Mouse (Mus musculus) embryonic facial prominence, embryonic 12.5 days (tissue): ENCODE results near the gene Mex3d. TPM values are rescaled to one million over a fixed set of nuclear protein-coding genes. Genes with fewer than 3 reads are reported as not detected.

Experiments
- ATAC-seq: fragments of 200-750 bp; cut with Nextera tagmentation; 2 replicates; pipeline ENCODE4 v1.8.0; 2017; ENCODE audit not compliant: insufficient number of reproducible peaks, insufficient read depth, low FRiP score, low TSS enrichment
- H3K27ac ChIP-seq: fragments of 300-500 bp; sonication (generic); 2 replicates; pipeline ENCODE4 v1.5.1; 2016; ENCODE audit warnings: mild to moderate bottlenecking
- H3K27me3 ChIP-seq: fragments of 300-500 bp; sonication (generic); 2 replicates; pipeline ENCODE4 v1.6.1; 2016; ENCODE audit warnings: mild to moderate bottlenecking, moderate library complexity
- H3K36me3 ChIP-seq: fragments of 300-500 bp; sonication (generic); 2 replicates; pipeline ENCODE4 v1.6.1; 2016; ENCODE audit warnings: mild to moderate bottlenecking
- H3K4me1 ChIP-seq: fragments of 300-500 bp; sonication (generic); 2 replicates; pipeline ENCODE4 v1.6.1; 2016
- H3K4me2 ChIP-seq: fragments of 300-500 bp; sonication (generic); replicated peaks from 2 replicates; pipeline ENCODE4 v1.6.1; 2016; ENCODE audit warnings: mild to moderate bottlenecking, moderate library complexity
- H3K4me3 ChIP-seq: fragments of 300-500 bp; sonication (generic); 2 replicates; pipeline ENCODE4 v1.5.1; 2016; ENCODE audit warnings: mild to moderate bottlenecking
- H3K9ac ChIP-seq: fragments of 300-500 bp; sonication (generic); 2 replicates; pipeline ENCODE4 v1.6.1; 2016; ENCODE audit warnings: mild to moderate bottlenecking, moderate library complexity
- H3K9me3 ChIP-seq: fragments of 300-500 bp; sonication (generic); 2 replicates; pipeline ENCODE4 v1.6.1; 2016; ENCODE audit warnings: mild to moderate bottlenecking, moderate library complexity
- WGBS: fragments of 180-500 bp; shearing (Covaris S2); methylation state at CpG from one replicate; pipeline ENCODE4 v1.1.7; 2016; 5-methylcytosine and 5-hydroxymethylcytosine counted together
- polyA plus RNA-seq: library from polyadenylated mRNA; unstranded; fragments of >200 nt; fragmentation: Nextera tagmentation; extraction: Ambion mirVana; gene quantifications from 2 replicates; pipeline ENCODE4 v1.2.1, GENCODE M21; 2016

Gene Mex3d
- polyA plus RNA-seq, 1 experiment from 2014 or later, result 14.9 TPM

DNA sequence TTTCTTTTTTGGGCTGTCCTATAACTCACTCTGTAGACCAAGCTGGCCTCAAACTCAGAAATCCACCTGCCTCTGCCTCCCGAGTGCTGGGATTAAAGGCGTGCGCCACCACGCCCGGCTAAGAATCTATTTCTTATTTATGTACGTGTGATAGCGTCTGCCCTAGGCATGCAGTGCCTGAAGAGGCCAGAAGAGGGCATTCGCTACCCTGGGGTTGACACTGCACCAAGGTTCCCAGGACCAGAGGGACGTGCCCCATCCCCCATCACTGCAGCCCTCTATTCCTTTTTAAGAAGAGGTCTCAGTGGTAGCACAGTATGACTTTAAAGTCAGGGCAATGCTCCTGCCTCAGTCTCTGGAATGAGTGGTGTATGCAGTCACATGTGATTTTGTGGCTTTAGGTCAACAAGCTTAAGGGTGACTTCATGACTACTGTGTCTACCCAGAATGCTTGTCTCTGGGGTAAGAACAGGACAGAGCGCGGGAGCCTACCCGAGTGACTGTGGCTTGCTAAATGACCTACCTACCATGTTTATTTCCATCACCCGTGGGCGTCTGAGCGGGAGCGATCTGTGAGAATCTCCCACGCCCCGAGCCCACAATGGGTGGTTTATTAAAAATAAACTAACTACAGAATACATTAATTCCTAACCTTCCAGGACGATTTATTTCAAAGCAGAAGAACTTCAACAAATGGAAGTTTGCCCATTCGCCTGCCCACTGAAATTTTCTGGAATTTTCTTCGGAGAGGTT is 17.3 kb downstream of the Mex3d start:
- Histone ChIP-seq H3K27me3 (0 out of 2 replicates have a peak, but pooled peaks cover 6% of the 10 kb centered on the region), H3K27ac (no peak overlapping the region), H3K4me1 (peaks cover 7% of the 10 kb centered on the region; the same call in 1 of the 2 replicates), H3K9ac (no peak overlapping the region), H3K4me3 (no peak overlapping the region), H3K9me3 (no peaks in the 10 kb centered on the region), H3K36me3 (no peaks in the 10 kb centered on the region), H3K4me2 (no peak overlapping the region)
- 80% methylated on average over 21 of the region's 21 CpGs for WGBS
- no peak for ATAC-seq

DNA sequence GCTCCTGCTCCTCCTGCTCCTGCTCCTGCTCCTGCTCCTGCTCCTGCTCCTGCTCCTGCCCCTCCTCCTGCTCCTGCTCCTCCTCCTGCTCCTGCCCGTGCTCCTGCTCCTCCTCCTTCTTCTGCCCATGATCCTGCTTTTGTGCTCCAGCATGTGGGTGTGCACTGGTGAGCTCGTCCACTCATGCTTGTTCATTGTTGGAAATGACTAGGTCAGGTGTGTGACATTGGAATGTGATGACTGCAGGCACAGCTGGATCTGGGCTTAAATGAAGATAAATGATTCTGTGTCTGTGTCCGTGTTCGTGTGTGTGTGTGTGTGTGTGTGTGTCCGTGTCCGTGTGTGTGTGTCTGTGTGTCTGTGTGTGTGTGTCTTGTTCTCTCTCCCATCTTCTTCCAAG is 19.1 kb downstream of the Mex3d start:
- Histone ChIP-seq H3K9ac (no peak overlapping the region), H3K4me1 (peaks cover 11% of the 10 kb centered on the region; the same call in 1 of the 2 replicates), H3K27ac (no peak overlapping the region), H3K27me3 (peaks cover 11% of the 10 kb centered on the region; the same call in 1 of the 2 replicates), H3K4me3 (no peak overlapping the region), H3K9me3 (no peaks in the 10 kb centered on the region), H3K4me2 (no peak overlapping the region), H3K36me3 (no peaks in the 10 kb centered on the region)
- ATAC-seq, result no peak
- WGBS, result 93% methylated on average over 6 of the region's 6 CpGs

DNA sequence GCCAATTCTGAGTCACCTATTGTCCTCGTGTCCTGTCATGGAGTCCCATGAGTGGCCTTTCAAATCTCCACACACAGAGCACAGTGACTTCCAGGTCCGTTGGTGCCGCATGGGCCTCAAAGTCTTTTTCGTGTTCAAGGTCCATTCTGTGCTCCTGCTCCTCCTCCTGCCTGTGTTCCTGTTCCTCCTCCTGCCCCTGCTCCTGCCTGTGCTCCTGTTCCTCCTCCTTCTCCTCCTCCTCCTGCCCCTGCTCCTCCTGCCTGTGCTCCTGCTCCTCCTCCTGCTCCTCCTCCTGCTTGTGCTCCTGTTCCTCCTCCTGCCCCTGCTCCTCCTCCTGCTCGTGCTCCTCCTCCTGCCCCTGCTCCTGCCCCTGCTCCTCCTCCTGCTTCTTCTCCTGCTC is 19.5 kb downstream of the Mex3d start:
- 62% methylated on average over 5 of the region's 5 CpGs for WGBS
- no peak for ATAC-seq
- Histone ChIP-seq H3K9ac (no peak overlapping the region), H3K27ac (no peak overlapping the region), H3K27me3 (peaks cover 12% of the 10 kb centered on the region), H3K9me3 (no peaks in the 10 kb centered on the region), H3K4me2 (no peak overlapping the region), H3K36me3 (no peaks in the 10 kb centered on the region), H3K4me1 (peaks cover 11% of the 10 kb centered on the region; the same call in 1 of the 2 replicates), H3K4me3 (no peak overlapping the region)

DNA sequence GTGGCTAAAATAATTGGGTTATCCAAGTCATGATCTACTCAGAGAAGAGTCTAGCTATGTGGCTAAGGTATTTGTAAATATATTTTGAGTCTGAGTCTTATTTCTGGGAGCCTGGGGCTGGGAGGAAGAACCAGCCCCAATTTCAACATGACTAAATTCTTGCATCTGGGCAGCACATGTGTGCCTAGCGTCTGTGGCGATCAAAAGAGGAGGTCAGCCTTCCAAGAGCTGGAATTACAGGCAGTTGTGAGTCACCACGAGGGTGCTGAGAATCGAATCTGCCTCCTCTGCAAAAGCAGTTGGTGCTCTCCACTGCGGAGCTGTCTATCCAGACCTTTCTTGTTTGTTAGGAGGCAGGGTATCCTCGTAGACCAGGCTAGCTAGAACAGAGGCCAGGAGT is 21.7 kb downstream of the Mex3d start:
- Histone ChIP-seq H3K9ac (no peak overlapping the region), H3K4me3 (no peak overlapping the region), H3K27me3 (peaks cover 20% of the 10 kb centered on the region), H3K9me3 (no peaks in the 10 kb centered on the region), H3K4me2 (no peak overlapping the region), H3K36me3 (no peaks in the 10 kb centered on the region), H3K27ac (no peak overlapping the region), H3K4me1 (0 out of 2 replicates have a peak, but pooled peaks cover 3% of the 10 kb centered on the region)
- 66% methylated on average over 6 of the region's 6 CpGs for WGBS
- no peak for ATAC-seq

DNA sequence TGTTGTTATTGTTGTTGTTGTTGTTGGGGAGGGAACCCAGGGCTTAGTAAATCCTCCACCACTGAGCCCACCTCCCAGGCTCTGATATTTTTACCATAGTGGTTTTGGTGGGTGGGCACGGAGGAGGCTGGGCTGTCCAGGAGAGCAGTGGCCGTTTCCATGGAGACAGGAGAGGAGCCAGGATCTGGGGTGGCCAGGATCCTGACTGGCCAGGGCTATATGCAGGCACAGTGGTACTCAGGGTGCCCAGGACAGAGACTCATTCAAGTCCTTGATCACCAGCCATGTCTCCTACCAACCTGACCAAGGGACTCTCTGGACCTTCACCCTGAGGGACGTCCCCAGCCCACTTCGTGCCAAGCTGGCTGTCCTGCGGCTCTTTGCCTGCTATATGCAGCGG is 23.7 kb downstream of the Mex3d start:
- WGBS, result 45% methylated on average over 6 of the region's 6 CpGs
- H3K9ac ChIP-seq, result no peak overlapping the region
- peaks cover 39% of the 10 kb centered on the region for H3K27me3 ChIP-seq
- no peak overlapping the region for H3K4me2 ChIP-seq
- no peaks in the 10 kb centered on the region for H3K9me3 ChIP-seq
- H3K4me1 ChIP-seq, result 0 out of 2 replicates have a peak, but pooled peaks cover 3% of the 10 kb centered on the region
- no peak for ATAC-seq
- H3K27ac ChIP-seq, result no peak overlapping the region
- no peaks in the 10 kb centered on the region for H3K36me3 ChIP-seq
- H3K4me3 ChIP-seq, result no peak overlapping the region

DNA sequence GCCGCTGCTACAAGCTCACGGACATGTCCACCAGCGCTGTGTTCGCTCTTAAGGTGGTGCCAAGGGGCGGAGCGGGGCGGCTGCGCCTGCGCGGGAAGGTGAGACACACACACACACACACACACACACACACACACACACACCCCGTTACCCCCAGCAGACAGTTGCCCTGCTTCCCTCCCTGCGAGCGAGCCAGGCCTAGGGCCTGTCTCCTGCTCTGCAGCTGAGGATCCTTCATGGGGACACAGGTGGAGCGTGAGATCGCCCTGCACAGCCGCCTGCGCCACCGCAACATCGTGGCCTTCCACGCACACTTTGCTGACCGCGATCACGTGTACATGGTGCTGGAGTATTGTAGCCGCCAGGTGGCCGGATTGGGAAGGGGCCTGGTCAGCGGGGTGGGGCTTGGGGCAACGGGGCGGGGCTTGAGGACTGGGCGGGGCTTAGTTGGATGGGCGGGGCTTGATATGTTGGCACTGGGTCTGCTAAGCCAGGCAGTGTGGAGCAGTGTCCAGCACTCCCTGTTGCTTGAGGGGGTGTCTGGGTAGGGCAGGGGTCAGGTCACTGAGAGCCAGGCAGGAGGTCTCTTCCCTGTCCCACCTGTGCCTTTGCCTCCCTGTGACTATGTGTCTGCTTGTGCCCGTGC is 29.3 kb downstream of the Mex3d start:
- ATAC-seq, result peak; percentile 44; the same call in 1 of the 2 replicates
- Histone ChIP-seq H3K9me3 (no peaks in the 10 kb centered on the region), H3K4me3 (peak overlapping the region; percentile 10), H3K9ac (no peak overlapping the region), H3K27ac (no peak overlapping the region), H3K36me3 (no peaks in the 10 kb centered on the region), H3K4me2 (peak overlapping the region; percentile 36), H3K4me1 (peaks cover 18% of the 10 kb centered on the region; the same call in 1 of the 2 replicates), H3K27me3 (peaks cover 84% of the 10 kb centered on the region)
- WGBS, result 7% methylated on average over 31 of the region's 31 CpGs

DNA sequence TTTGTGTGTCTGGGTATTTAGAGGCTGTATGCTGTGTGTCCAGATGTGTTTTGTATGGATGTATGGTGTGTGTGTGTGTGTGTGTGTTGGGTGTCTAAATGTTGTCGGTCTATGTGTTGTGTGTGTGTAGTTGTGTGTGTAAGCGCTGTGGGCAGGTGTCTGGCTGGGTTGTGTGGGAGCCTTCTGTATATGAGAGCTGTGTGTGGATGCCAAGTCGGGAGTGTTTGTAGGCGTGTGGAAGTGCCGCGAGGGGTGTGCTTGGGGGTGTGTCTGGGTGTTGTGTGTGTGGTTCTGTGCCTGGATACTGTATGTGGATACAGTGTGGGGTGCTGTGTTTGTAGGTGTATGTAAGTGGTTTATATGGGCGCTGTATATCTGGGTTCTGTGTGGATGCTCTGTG is 30.1 kb downstream of the Mex3d start:
- peak overlapping the region; percentile 39; the same call in 1 of the 2 replicates for H3K4me3 ChIP-seq

DNA sequence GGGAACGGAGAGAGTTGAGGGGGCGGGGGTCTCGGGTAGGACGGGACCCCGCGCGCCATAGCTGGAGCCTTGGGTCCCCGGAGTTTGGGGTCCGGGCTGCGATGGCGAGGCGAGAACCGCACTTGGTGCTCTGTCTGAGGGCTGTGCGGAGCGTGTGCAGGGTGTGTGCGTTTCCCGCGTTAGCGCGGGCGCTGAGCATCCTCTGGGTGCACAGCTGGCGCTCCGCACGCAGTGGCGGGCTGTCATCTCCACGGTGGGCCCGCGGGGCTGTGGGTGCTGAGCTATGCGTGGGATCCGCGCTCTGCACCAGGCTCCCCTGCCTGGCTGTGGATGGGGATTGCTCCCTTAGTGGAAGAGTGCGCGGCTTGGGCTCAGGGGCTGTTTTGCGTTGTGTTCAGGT is 30.7 kb downstream of the Mex3d start:
- H3K9ac ChIP-seq, result peak overlapping the region; percentile 40; the same call in 1 of the 2 replicates
- peak overlapping the region; percentile 70 for H3K4me2 ChIP-seq
- peaks cover 18% of the 10 kb centered on the region; the same call in 1 of the 2 replicates for H3K4me1 ChIP-seq
- peaks cover 93% of the 10 kb centered on the region for H3K27me3 ChIP-seq
- no peak overlapping the region for H3K27ac ChIP-seq
- no peaks in the 10 kb centered on the region for H3K36me3 ChIP-seq
- H3K4me3 ChIP-seq, result peak overlapping the region; percentile 39
- ATAC-seq, result no peak
- H3K9me3 ChIP-seq, result no peaks in the 10 kb centered on the region
- WGBS, result 2% methylated on average over 33 of the region's 34 CpGs

More for the DNA sequence above, 30.1 kb downstream of the Mex3d start:
- 31% methylated on average over 7 of the region's 7 CpGs for WGBS
- peaks cover 87% of the 10 kb centered on the region for H3K27me3 ChIP-seq
- no peak overlapping the region for H3K9ac ChIP-seq
- peak overlapping the region; percentile 36; the same call in 1 of the 2 replicates for H3K4me2 ChIP-seq
- ATAC-seq, result no peak
- peaks cover 18% of the 10 kb centered on the region; the same call in 1 of the 2 replicates for H3K4me1 ChIP-seq
- no peaks in the 10 kb centered on the region for H3K9me3 ChIP-seq
- no peak overlapping the region for H3K27ac ChIP-seq
- H3K36me3 ChIP-seq, result no peaks in the 10 kb centered on the region

DNA sequence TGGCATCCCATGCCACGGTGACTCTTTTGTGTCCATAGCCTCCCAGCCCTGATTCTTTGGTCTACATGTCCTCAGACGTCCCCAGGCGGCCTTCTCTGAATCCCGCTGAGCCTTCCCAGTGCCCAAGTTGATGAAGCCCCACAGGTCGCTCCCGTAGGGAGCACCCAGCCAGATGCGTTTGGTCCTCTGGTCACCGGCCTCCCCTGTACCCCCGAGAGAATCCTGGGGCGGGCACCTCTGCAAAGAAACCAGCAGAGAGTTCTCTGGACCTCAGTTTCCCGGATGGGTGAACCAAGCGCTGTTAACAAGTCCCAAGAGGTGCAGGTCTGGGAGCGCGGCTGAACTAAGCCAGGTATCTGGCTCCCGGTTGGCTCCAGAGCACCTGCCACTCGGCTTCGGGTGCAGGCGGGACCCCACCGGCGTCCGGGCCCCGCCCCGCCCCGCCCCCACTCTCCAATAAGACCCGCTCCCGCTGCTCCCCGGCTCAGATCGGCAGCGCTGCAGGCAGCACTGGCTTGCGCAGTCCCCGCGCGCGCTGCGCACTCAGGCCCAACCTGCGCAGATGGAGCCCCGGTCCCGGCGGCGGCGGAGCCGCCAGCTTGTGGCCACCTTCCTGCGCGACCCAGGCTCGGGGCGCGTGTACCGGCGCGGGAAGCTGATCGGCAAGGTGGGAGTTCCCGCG is 31.3 kb downstream of the Mex3d start, which contains the start of gene Plk5:
Plk5 (plus strand) TSS at position 459 of the 682 bp plus-strand sequence.
- peaks cover 18% of the 10 kb centered on the region; the same call in 1 of the 2 replicates for H3K4me1 ChIP-seq
- no peak within 1 kb of the TSS for H3K27ac ChIP-seq
- peak within 1 kb of the TSS; percentile 39 for H3K4me3 ChIP-seq
- H3K4me2 ChIP-seq, result peak within 1 kb of the TSS; percentile 70
- peaks cover 97% of the 10 kb centered on the region for H3K27me3 ChIP-seq
- WGBS, result 2% methylated on average over 53 of the region's 53 CpGs
- peak within 1 kb of the TSS; percentile 40; the same call in 1 of the 2 replicates for H3K9ac ChIP-seq
- no peaks in the 10 kb centered on the region for H3K9me3 ChIP-seq
- no peaks in the 10 kb centered on the region for H3K36me3 ChIP-seq
- ATAC-seq, result no peak

DNA sequence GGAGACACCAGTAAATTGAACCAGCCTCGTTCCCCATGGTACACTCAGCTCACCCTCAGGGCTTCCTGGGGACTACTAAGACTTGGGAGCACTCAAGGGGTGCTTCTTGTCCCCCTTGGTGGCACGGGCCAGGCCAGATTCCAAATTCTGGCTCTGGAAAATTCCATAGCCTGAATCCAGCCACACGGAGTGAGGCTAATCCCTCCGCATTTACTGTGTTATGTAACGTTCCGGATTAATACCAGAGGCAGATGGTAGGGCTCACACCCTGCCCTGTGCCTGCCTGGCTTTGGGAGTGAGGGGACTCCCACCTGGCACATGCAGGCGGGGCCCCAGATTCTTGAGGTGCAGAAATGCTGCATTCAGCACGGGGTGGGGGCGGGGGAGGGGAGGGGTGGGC is 32.0 kb downstream of the Mex3d start:
- Histone ChIP-seq H3K9ac (no peak overlapping the region), H3K9me3 (no peaks in the 10 kb centered on the region), H3K4me3 (no peak overlapping the region), H3K27ac (no peak overlapping the region), H3K36me3 (no peaks in the 10 kb centered on the region), H3K27me3 (peaks cover 100% of the 10 kb centered on the region), H3K4me1 (peaks cover 18% of the 10 kb centered on the region; the same call in 1 of the 2 replicates), H3K4me2 (no peak overlapping the region)
- no peak for ATAC-seq
- WGBS, result 3% methylated on average over 9 of the region's 9 CpGs

DNA sequence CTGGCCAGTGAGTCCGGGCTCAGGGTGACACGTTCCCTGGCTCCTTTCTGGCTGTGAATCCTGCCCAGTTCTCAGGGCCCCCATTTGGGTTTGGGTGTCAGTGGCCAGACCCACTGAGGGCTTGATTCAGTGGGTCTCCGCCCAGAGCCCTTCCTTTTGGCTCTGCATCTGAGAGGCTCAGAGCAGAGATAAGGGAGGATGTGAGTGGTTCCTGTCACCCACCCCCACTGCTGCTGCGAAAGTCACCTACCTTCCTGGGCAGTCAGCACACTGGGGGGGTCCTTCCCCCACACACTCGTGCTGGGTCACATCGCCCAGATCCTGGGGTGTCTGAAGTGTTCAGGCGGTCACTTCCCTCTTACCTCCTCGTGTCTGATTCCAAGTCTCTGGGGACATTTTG is 34.7 kb downstream of the Mex3d start:
- Histone ChIP-seq H3K9me3 (no peaks in the 10 kb centered on the region), H3K4me2 (no peak overlapping the region), H3K27me3 (peaks cover 100% of the 10 kb centered on the region), H3K9ac (no peak overlapping the region), H3K27ac (no peak overlapping the region), H3K4me3 (no peak overlapping the region), H3K4me1 (peaks cover 28% of the 10 kb centered on the region), H3K36me3 (no peaks in the 10 kb centered on the region)
- 58% methylated on average over 8 of the region's 8 CpGs for WGBS
- ATAC-seq, result no peak
